Mouse (Mus musculus): Measurements from ENCODE around the gene Cxcr6. TPM values are rescaled to one million over a fixed set of nuclear protein-coding genes. Genes with fewer than 3 reads are reported as not detected.

Gene Cxcr6
- total RNA-seq, 2 experiments from 2014 or later, result 0.17 TPM; not detected in 1

DNA sequence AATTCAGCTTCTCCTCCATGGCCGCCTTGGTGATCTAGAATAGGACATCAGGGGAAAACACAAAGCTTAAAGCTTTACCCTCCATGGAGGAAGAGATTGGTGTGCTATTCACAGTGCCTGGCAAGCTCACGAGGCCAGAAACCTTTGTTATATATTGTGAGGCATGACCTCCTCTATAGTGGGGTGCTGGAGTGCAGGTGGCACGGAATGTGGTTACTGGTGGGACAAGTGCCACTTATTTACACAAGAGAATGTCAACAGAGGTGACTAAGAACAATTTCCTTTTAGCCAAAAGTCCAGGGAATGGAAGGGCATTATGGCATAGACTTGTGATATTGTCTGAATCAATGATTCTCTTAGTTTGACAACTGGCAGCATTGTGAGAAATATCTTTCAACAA, 20.4 kb downstream of the Cxcr6 start:
- no peak for DNase-seq

DNA sequence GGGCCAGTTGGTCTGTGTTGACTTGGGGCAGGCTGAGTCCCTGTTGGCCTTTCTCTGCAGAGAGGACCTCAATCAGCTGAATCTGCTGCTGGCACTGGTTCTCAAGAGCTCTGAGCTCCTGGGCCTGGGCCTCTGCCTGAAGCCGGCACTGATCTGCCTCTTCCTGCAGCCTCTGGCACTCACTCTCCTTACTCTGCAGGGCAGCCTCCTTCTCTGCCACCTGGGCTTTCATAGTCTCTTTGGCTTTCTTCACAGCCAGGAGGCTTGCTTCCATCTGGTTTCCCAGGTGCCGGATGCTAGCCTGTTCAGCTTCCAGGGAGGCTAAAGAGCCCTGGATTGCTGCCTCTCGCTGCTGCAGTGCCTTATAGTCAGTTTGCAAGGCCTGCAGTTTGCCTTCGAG, 22.6 kb downstream of the Cxcr6 start:
- DNase-seq, result no peak

DNA sequence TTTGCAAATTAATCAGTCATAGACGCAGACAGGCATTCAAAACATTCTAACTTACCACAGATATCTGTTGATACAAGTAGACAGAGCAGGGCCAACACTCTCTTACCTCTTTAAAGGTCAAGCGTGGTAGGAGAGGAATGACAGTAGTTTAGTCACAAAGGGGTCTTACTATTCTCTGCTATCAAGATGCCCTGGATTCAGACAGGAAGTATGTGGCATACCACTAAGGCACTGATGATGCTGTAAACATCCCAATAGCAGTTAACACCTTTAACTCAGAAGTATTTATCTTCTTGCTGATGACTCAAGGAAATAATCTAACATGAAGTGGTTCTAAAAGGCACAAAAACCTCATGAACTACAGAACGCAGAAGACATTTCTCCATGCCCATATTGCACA, 29.6 kb downstream of the Cxcr6 start:
- no peak for DNase-seq

DNA sequence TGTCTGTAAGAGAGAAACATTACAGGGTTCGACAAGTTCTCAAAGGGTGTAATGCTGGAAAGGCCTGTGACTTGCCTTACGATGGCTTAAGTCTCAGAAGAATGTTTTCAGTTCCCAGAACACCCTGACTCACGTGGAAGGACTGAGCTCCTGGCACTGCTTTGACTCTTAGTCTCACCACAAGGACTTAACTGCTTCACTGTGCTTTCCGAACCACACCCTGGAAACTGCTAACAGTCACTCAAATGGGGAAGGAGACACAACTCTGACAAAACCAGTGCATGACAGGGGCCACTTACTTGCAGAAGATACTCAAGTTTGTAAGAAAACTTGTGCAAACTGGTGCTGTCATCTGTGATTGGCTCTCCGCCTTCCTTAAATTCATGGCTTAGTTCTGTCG, 34.0 kb downstream of the Cxcr6 start:
- DNase-seq, result no peak

DNA sequence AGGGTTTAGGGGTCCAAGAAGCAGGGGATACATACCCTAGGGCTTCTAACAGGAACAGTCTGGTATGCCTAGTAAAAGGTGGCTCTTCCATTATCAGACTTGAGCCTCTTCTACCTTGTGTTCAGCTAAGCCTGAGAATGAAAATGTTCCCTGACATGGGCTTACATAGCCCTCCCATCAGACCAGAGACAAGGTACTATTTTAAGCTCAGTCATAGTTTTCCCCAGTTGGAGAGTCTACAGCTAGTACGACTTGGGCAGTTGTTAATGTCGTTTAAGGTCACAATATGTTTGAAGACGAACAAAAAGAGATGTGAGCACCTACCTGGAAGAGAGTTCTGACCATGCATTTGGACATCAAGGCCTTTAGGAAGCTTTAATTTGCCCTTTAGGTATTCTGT, 38.2 kb downstream of the Cxcr6 start:
- DNase-seq, result no peak

DNA sequence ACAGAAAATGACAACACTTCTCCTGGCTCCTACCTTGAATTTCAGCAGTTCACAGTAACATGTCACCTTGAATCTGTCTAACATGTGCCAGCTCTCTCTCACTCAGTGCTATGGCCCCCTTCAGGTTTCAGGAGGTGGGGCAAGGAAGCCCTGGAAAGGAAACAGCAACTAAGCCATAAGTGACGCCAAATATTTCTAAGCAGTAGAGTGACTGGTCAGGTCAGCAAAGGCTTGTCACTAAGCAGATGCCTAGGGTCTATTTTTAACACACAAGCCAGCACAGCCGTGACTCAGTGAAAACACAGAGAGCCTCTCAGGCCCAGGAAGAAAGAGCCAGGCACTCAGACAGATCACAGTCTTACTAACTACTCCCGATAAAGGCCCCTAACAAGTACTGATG, 38.8 kb downstream of the Cxcr6 start:
- peak; percentile 6 to 24 for DNase-seq

DNA sequence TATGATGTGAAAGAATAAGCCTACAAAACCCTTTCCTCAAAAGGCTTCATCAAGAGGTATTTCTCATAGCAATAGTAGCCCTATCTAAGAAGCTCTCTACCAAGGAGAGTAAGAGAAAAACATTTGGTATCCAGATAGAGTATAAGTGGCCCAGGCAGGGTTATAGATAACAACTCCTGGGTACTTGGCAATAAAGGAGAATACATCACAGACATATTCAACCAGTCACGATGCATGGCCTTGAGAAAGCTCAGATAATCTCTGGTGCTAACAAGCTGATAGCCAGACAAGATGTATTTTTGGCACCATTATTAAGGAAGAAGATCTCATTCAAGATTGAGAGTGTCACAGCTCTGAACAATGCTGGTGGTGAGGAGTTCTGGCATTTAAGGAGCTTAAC, 40.2 kb downstream of the Cxcr6 start:
- DNase-seq, result no peak

DNA sequence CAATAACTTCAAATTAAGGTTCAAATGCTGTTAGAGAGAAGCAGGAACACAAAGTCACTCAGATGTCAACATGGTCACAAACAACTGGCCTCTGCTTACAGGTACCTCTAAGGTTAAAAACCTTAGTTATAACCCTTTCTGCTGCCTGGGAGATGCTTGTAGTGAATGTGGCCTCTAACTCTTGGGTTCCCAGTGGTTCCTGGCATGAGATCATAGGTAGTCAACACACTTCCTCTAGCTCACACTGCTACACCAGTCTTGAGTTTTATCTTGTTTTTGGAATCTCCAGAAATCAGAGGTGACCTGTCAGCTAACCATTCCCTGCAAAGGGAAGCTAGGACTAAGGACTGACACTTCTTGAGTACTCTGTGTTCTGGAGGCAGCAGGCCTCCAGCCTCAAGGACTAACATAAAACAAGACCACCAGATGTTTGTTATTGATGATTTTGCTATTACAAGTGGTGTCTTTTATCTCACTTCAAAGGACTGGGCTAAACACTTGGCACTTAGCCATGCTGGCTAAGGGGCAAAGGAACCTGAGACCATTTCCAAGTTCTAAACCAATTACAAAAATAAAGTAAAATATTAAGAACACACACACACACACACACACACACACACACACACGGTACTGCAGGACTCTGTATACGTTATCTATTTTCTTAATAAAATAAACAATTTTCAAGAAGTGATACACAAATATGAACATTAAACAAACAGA, 43.9 kb downstream of the Cxcr6 start:
- DNase-seq, result peak; percentile 9 to 25

DNA sequence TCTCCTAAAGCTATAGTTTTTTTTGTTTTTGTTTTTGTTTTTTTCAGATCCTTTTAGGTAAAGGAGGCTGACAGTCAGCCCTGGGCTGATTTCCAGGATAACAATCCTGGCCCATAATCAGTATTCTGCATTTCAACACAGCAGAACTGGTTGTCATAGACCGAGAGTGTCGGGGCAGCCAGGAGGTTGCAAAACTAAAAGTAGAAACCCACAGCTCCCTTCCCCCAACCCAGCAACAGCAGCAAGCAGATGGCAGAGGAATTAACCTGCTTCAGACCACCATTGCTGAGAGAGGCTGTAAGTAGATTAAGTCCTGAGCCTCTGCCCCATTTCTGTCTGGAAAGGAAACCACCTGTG, 44.4 kb downstream of the Cxcr6 start:
- DNase-seq, result peak; percentile 52 to 60

DNA sequence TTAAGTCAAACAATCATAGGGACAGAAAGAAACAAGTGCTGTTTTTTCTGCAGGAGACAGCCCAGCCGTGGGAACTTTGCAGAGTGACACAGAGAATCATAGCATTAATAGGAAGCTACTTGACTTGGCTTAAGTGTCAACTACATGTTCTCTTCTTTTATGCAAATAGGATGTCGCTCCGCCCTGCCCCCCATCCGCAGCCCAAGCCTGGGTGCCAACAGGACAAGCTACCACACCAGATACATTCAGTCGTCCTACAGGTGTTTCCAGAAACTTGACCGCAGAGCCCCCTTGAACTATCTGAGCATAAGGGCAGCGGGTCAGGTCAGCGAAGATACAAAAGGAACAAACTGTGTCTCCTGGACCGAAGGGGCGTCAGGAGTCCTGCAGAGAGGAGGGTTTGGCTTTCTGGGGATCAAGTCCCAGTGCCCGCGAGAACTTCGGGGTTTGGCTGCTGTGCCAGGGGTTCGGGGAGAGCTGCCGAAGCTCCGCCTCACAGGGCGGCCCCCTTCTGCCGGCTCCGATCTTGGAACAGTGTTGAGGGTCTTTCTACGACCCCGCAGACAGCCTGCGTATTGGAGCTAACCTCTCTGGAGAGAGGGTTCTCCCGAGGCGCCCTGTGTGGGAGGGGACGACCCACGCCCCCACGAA, 44.9 kb downstream of the Cxcr6 start:
- DNase-seq, result peak; percentile 64 to 82

DNA sequence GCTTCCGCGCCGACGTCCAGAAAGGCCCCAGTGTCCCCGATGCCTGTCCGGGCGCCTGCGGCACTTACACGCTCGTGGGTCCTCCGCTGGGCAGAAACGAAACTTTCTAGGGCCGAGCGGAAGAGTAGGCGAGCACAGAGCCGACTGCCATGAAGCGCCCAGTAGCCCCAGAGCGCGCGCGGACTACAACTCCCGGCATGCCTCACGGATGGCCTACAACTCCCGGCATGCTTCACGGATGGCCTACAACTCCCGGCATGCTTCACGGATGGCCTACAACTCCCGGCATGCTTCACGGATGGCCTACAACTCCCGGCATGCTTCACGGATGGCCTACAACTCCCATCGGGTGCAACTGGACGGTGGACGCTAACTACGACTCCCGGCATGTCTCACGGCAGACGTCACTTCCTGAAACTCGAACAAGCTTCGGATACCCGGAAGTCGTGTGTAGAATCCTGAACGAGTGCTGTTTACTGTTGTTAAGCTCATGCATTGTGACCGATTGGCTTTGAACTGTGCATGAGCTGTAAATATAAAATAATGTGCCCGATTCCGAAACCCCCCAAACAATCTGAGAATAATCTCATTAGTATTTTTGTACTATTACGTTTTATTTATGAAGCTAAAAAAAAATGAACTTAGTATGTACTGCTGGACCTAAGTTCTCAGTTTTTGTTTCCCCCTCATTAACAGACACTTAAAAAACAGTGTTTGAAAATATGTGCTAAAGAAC, 45.6 kb downstream of the Cxcr6 start, which contains the start of gene Fyco1:
Gene Fyco1 (minus strand): TSS at position 187 of the 736 bp plus-strand sequence.
- DNase-seq, result peak; percentile 91 to 92

DNA sequence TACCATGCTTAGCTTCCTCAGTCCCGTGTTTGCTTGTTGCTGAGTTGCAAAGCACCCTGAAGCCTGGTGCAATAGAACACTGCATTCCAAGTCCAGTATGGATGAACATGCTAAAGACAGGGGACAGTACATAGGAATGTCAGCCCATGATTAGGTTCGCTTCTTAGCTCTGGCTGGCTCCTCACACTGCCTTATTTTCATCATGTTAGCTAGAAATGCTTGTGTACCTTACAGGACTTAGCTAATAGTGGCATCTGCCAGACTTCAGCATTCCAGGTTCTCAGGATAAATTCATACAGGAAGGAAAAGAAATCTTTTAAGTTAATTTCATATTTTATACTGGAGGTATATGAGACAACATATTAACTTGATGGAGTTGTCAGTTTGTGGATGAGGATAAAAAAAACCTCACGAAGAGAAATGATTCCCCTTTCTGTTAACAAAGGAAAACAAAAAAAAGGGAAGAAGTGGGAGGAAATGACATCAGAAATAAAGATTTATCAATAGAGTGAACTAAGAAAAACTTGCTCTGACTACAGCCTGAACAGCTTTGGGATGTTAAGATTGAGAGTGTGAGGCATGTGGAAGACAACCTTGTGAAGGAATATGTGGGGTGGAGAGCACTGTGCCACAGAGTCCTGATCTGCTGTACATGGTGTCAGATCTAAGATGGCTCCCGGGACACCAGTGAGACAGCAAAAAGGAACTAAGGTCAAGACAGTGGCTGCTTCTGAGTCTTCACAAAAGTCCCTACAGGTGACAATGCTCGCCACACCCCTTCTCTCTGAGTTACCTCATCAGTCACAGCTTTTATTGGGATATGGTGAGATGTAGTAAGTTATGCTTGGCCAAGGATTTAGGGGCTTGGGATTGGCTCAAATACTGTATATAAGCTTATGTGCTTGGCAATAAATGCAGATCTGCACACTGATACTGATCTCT, 46.4 kb downstream of the Cxcr6 start:
- DNase-seq, result no peak

DNA sequence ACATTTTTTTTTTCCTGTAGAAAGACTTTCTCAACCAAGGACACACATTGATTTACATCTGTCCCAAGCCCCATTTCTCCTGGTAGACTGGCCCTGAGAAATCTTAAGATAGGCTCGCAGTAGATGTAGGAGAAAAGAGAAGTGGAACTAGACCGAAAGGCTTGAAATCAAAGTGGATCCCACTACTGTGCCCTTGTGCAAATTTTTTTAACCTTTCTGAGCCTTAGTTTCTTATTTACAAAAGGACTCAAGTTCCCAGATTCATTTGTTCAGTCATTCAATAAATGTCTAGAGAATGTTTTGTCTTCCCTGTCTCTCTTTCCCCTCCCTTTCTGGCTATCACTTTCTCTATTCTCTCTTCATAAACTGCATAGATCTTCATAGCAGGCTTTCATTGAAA, 50.6 kb downstream of the Cxcr6 start:
- DNase-seq, result no peak

Other genes with a start within 250 kb of the Cxcr6 start
- not detected for gene Slc6a20b, start 173.9 kb upstream of the Cxcr6 start, total RNA-seq (2021)
- under 1 TPM in 1 of 2 experiments, not detected in 1; 0.07 TPM for gene Ccr9, start 128.0 kb upstream of the Cxcr6 start, total RNA-seq (2021)
- under 1 TPM in 1 of 2 experiments, not detected in 1; 0.07 TPM for gene Slc6a20a, start 127.6 kb upstream of the Cxcr6 start, total RNA-seq (2021)
- 10 to 100 TPM; 49.2 to 52.2 TPM for gene Lztfl1, start 88.8 kb upstream of the Cxcr6 start, total RNA-seq (2021)
- gene Fyco1, start 45.4 kb downstream of the Cxcr6 start, total RNA-seq (2021), result 10 to 100 TPM; 36.3 to 51.6 TPM
- gene Xcr1, start 55.6 kb downstream of the Cxcr6 start, total RNA-seq (2021), result under 1 TPM in 1 of 2 experiments, not detected in 1; 0.10 TPM
- 1 to 10 TPM; 1.3 to 1.5 TPM for gene Ccr1, start 162.2 kb downstream of the Cxcr6 start, total RNA-seq (2021)
- gene Ccr1l1, start 171.9 kb downstream of the Cxcr6 start, total RNA-seq (2021), result not detected
- gene Ccr3, start 215.5 kb downstream of the Cxcr6 start, total RNA-seq (2021), result under 1 TPM in 1 of 2 experiments, not detected in 1; 0.10 TPM

Data from adrenal gland, postnatal 36 days (tissue).